11 mouse cellular contexts compared by ENCODE assay signal in the genomic region with DNA sequence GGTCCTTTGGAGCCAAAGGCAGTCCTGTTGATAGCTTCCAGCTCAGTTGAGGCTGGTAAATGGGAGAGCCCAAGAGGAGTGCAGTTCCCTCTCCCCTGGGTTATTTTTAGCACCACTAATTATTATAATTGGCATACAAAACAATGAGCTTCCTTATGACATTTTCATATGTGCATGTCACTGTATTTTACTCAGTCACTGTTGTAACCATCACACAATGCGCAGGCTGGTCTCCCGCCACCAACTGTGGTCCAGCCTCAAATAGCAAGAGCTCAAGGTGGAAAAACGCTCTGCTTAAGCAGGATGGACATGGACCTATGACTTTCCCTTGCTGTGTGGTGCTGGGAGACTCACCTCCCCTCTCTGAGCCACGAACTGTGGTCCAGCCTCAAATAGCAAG. TPM values are rescaled to one million over a fixed set of nuclear protein-coding genes. Genes with fewer than 3 reads are reported as not detected.
DNase-seq lines count a peak whose midpoint lies in the region; ATAC-seq lines count a peak whose summit lies in the region.
"Had no signal": no experiment of that assay in that cellular context is flagged by ENCODE, and none has a peak within 500 bp of the region (broad histone marks: within the 10 kb centered on the region; RNA-seq: fewer than 3 reads in every experiment).

No protein-coding gene starts in this region.

- H3K4me3 ChIP-seq in lung, embryonic 15.5 days, result no peak overlapping the region
- no peak overlapping the region for H3K4me3 ChIP-seq in forebrain, embryonic 13.5 days
- H3K4me3 ChIP-seq in intestine, embryonic 15.5 days (replicated peaks), result no peak overlapping the region
- H3K4me3 ChIP-seq in neural tube, embryonic 14.5 days (ENCODE audit: low read depth, low read length), result no peak overlapping the region
- H3K4me3 ChIP-seq: hindbrain, embryonic 15.5 days had no signal

- no peak overlapping the region for H3K9ac ChIP-seq in lung, embryonic 15.5 days
- peak overlapping the region; percentile 52; the same call in 1 of the 2 replicates for H3K9ac ChIP-seq in forebrain, embryonic 13.5 days
- H3K9ac ChIP-seq in intestine, embryonic 15.5 days, result no peak overlapping the region
- H3K9ac ChIP-seq in neural tube, embryonic 14.5 days (replicated peaks; ENCODE audit: low read depth, low read length), result no peak overlapping the region
- H3K9ac ChIP-seq: liver, embryonic 14.5 days had no signal

- no peak overlapping the region for H3K27ac ChIP-seq in lung, embryonic 15.5 days
- H3K27ac ChIP-seq in forebrain, embryonic 13.5 days, result no peak overlapping the region
- no peak overlapping the region for H3K27ac ChIP-seq in intestine, embryonic 15.5 days
- H3K27ac ChIP-seq in neural tube, embryonic 14.5 days (ENCODE audit: low read depth, low read length), result no peak overlapping the region
- H3K27ac ChIP-seq: liver, embryonic 14.5 days had no signal

- H3K4me1 ChIP-seq in lung, embryonic 15.5 days, result peaks cover 10% of the 10 kb centered on the region
- peaks cover 10% of the 10 kb centered on the region for H3K4me1 ChIP-seq in forebrain, embryonic 13.5 days
- H3K4me1 ChIP-seq in intestine, embryonic 15.5 days (replicated peaks), result peaks cover 18% of the 10 kb centered on the region; the same call in 1 of the 2 replicates
- H3K4me1 ChIP-seq in neural tube, embryonic 14.5 days (ENCODE audit: control insufficient read depth, insufficient read depth, low read length), result peaks cover 7% of the 10 kb centered on the region; the same call in 1 of the 2 replicates

- ATAC-seq in lung, embryonic 15.5 days (ENCODE audit: borderline replicate concordance, extremely low read depth, low FRiP score, low TSS enrichment), result no peak
- ATAC-seq in forebrain, embryonic 13.5 days, result peak; percentile 28
- peak; percentile 4; the same call in 1 of the 2 replicates for ATAC-seq in intestine, embryonic 15.5 days
- ATAC-seq in neural tube, embryonic 14.5 days (ENCODE audit: low read depth), result 0 out of 2 replicates have a peak, but pooled peaks have one; percentile 10

- no peak for DNase-seq in lung, postnatal 36 days
- no peak for DNase-seq in left cerebral cortex, adult 18-20 months (ENCODE audit: low spot score in 2 of 2)
- DNase-seq in right cerebral cortex, postnatal 36 days (ENCODE audit: low spot score in 2 of 2), result no peak
- DNase-seq: adrenal gland, adult 8-10 months; cerebellum, adult 2 months had no signal

- H3K4me2 ChIP-seq in lung, embryonic 15.5 days, result peak overlapping the region; percentile 27; the same call in 1 of the 2 replicates
- H3K4me2 ChIP-seq in forebrain, embryonic 13.5 days, result no peak overlapping the region; the same call in 1 of the 2 replicates
- peak overlapping the region; percentile 28 for H3K4me2 ChIP-seq in intestine, embryonic 15.5 days (replicated peaks)
- H3K4me2 ChIP-seq in neural tube, embryonic 14.5 days (ENCODE audit: low read depth, low read length), result peak overlapping the region; percentile 14; the same call in 1 of the 2 replicates

- H3K9me3 ChIP-seq in lung, embryonic 15.5 days, result no peaks in the 10 kb centered on the region
- no peaks in the 10 kb centered on the region for H3K9me3 ChIP-seq in forebrain, embryonic 13.5 days (replicated peaks)
- H3K9me3 ChIP-seq in intestine, embryonic 15.5 days, result no peaks in the 10 kb centered on the region
- H3K9me3 ChIP-seq in neural tube, embryonic 14.5 days (ENCODE audit: control insufficient read depth, low read length), result no peaks in the 10 kb centered on the region
- H3K9me3 ChIP-seq: hindbrain, embryonic 15.5 days had no signal

- 78% methylated on average over 4 of the region's 4 CpGs for WGBS in lung, embryonic 15.5 days
- WGBS in forebrain, embryonic 13.5 days, result 82% methylated on average over 4 of the region's 4 CpGs
- WGBS in intestine, embryonic 15.5 days, result 82% methylated on average over 4 of the region's 4 CpGs
- WGBS in neural tube, embryonic 14.5 days, result 84% methylated on average over 4 of the region's 4 CpGs

- no peaks in the 10 kb centered on the region for H3K27me3 ChIP-seq in lung, embryonic 15.5 days
- 0 out of 2 replicates have a peak, but pooled peaks cover 9% of the 10 kb centered on the region for H3K27me3 ChIP-seq in forebrain, embryonic 13.5 days
- H3K27me3 ChIP-seq in intestine, embryonic 15.5 days (replicated peaks), result 0 out of 2 replicates have a peak, but pooled peaks cover 2% of the 10 kb centered on the region
- no peaks in the 10 kb centered on the region for H3K27me3 ChIP-seq in neural tube, embryonic 14.5 days (ENCODE audit: control insufficient read depth, insufficient read depth, low read length)
- H3K27me3 ChIP-seq: hindbrain, embryonic 15.5 days had no signal

- H3K36me3 ChIP-seq in lung, embryonic 15.5 days, result no peaks in the 10 kb centered on the region
- no peaks in the 10 kb centered on the region for H3K36me3 ChIP-seq in forebrain, embryonic 13.5 days (ENCODE audit: poor library complexity, severe bottlenecking)
- no peaks in the 10 kb centered on the region for H3K36me3 ChIP-seq in intestine, embryonic 15.5 days
- no peaks in the 10 kb centered on the region for H3K36me3 ChIP-seq in neural tube, embryonic 14.5 days (ENCODE audit: control insufficient read depth, insufficient read depth, low read length)
- H3K36me3 ChIP-seq: hindbrain, embryonic 15.5 days had no signal

RNA-seq across cellular contexts. Expression of a gene that starts 18.3 kb away (rescaled TPM):
- 0.96 and 1.3 TPM in 2 replicates for polyA plus RNA-seq in lung, embryonic 15.5 days (2015; fragmentation: Nextera tagmentation; extraction: Ambion mirVana)
- polyA plus RNA-seq in forebrain, embryonic 13.5 days (2015; fragmentation: Nextera tagmentation; extraction: Ambion mirVana), result 9.1 and 12.8 TPM in 2 replicates
- polyA plus RNA-seq in intestine, embryonic 15.5 days (2015; fragmentation: Nextera tagmentation; extraction: Ambion mirVana), result 1.9 and 2.1 TPM in 2 replicates
- polyA plus RNA-seq in neural tube, embryonic 14.5 days (2014; fragmentation: Nextera tagmentation; extraction: Ambion mirVana), result 2.6 and 3.4 TPM in 2 replicates
- 1 to 10 TPM; 2.8 to 3.1 TPM for total RNA-seq in left cerebral cortex, adult 18-20 months (2021)

RNA-seq across cellular contexts. Expression of a gene that starts 54.1 kb away (rescaled TPM):
- polyA plus RNA-seq in lung, embryonic 15.5 days (2015; fragmentation: Nextera tagmentation; extraction: Ambion mirVana), result 28.2 and 31.9 TPM in 2 replicates
- polyA plus RNA-seq in forebrain, embryonic 13.5 days (2015; fragmentation: Nextera tagmentation; extraction: Ambion mirVana), result 101 and 105 TPM in 2 replicates
- polyA plus RNA-seq in intestine, embryonic 15.5 days (2015; fragmentation: Nextera tagmentation; extraction: Ambion mirVana), result 31.3 and 37.0 TPM in 2 replicates
- polyA plus RNA-seq in neural tube, embryonic 14.5 days (2014; fragmentation: Nextera tagmentation; extraction: Ambion mirVana), result 133 and 142 TPM in 2 replicates
- total RNA-seq in left cerebral cortex, adult 18-20 months (2021), result 100 to 1,000 TPM; 285 to 321 TPM
